Mouse (Mus musculus): Measurements from ENCODE around the gene Lrrc66. TPM values are rescaled to one million over a fixed set of nuclear protein-coding genes. Genes with fewer than 3 reads are reported as not detected.
"Not testable (repeated sequence)": the region's sequence is repeated elsewhere in the genome, so short reads cannot be mapped to it uniquely, and the experiment has no call there.

Lrrc66 gene
- polyA plus RNA-seq, 1 experiment from 2014 or later, result 14.6 TPM

- Histone ChIP-seq H3K4me3 (ENCODE audit: low read depth, low read length) (no peak overlapping the region), H3K27me3 (replicated peaks; ENCODE audit: control insufficient read depth, insufficient read depth, low read length) (no peaks in the 10 kb centered on the region), H3K4me2 (replicated peaks; ENCODE audit: low read depth) (no peak overlapping the region), H3K27ac (ENCODE audit: low read depth, low read length) (no peak overlapping the region), H3K4me1 (replicated peaks; ENCODE audit: control insufficient read depth, insufficient read depth, low read length) (no peaks in the 10 kb centered on the region), H3K9ac (ENCODE audit: low read depth, low read length) (no peak overlapping the region), H3K9me3 (ENCODE audit: control insufficient read depth) (no peaks in the 10 kb centered on the region), H3K36me3 (ENCODE audit: control insufficient read depth, insufficient read depth) (no peaks in the 10 kb centered on the region)
- 61% methylated on average over 4 of the region's 4 CpGs for WGBS
- TF ChIP-seq CTCF (IDR thresholded peaks at IDR 0.05; ENCODE audit: low read depth), result no peak
- ATAC-seq, result no peak
These were observed 45.7 kb downstream of the Lrrc66 start for GRCm38 (mm10) chr5:73586597-73586996.

GRCm38 (mm10) chr5:73585212-73586115, 46.9 kb downstream of the Lrrc66 start:
- Histone ChIP-seq H3K27me3 (replicated peaks; ENCODE audit: control insufficient read depth, insufficient read depth, low read length) (no peaks in the 10 kb centered on the region), H3K4me1 (replicated peaks; ENCODE audit: control insufficient read depth, insufficient read depth, low read length) (no peaks in the 10 kb centered on the region), H3K27ac (ENCODE audit: low read depth, low read length) (no peak overlapping the region), H3K4me3 (ENCODE audit: low read depth, low read length) (no peak overlapping the region), H3K9me3 (ENCODE audit: control insufficient read depth) (no peaks in the 10 kb centered on the region), H3K4me2 (replicated peaks; ENCODE audit: low read depth) (no peak overlapping the region), H3K36me3 (ENCODE audit: control insufficient read depth, insufficient read depth) (no peaks in the 10 kb centered on the region), H3K9ac (ENCODE audit: low read depth, low read length) (no peak overlapping the region)
- TF ChIP-seq CTCF (IDR thresholded peaks at IDR 0.05; ENCODE audit: low read depth), result no peak
- ATAC-seq, result no peak
- 47% methylated on average over 7 of the region's 7 CpGs for WGBS

GRCm38 (mm10) chr5:73584011-73584410, 48.3 kb downstream of the Lrrc66 start:
- H3K4me2 ChIP-seq (replicated peaks; ENCODE audit: low read depth); ATAC-seq; H3K27ac ChIP-seq (ENCODE audit: low read depth, low read length); H3K4me3 ChIP-seq (ENCODE audit: low read depth, low read length); H3K4me1 ChIP-seq (replicated peaks; ENCODE audit: control insufficient read depth, insufficient read depth, low read length); H3K9me3 ChIP-seq (ENCODE audit: control insufficient read depth); H3K36me3 ChIP-seq (ENCODE audit: control insufficient read depth, insufficient read depth); H3K9ac ChIP-seq (ENCODE audit: low read depth, low read length); H3K27me3 ChIP-seq (replicated peaks; ENCODE audit: control insufficient read depth, insufficient read depth, low read length): not testable (repeated sequence)
- WGBS, result 72% methylated on average over 6 of the region's 6 CpGs

GRCm38 (mm10) chr5:73578131-73578530, 54.2 kb downstream of the Lrrc66 start:
- Histone ChIP-seq H3K4me1 (replicated peaks; ENCODE audit: control insufficient read depth, insufficient read depth, low read length) (no peaks in the 10 kb centered on the region), H3K36me3 (ENCODE audit: control insufficient read depth, insufficient read depth) (no peaks in the 10 kb centered on the region), H3K9ac (ENCODE audit: low read depth, low read length) (no peak overlapping the region), H3K27ac (ENCODE audit: low read depth, low read length) (no peak overlapping the region), H3K9me3 (ENCODE audit: control insufficient read depth) (no peaks in the 10 kb centered on the region), H3K27me3 (replicated peaks; ENCODE audit: control insufficient read depth, insufficient read depth, low read length) (no peaks in the 10 kb centered on the region), H3K4me2 (replicated peaks; ENCODE audit: low read depth) (no peak overlapping the region), H3K4me3 (ENCODE audit: low read depth, low read length) (no peak overlapping the region)
- no peak for ATAC-seq
- 85% methylated on average over 3 of the region's 3 CpGs for WGBS
- no peak for TF ChIP-seq CTCF (IDR thresholded peaks at IDR 0.05; ENCODE audit: low read depth)

- 69% methylated on average over 7 of the region's 7 CpGs for WGBS
- no peak overlapping the region for H3K27ac ChIP-seq (ENCODE audit: low read depth, low read length)
- no peak for ATAC-seq
- H3K4me3 ChIP-seq (ENCODE audit: low read depth, low read length), result no peak overlapping the region
- no peaks in the 10 kb centered on the region for H3K4me1 ChIP-seq (replicated peaks; ENCODE audit: control insufficient read depth, insufficient read depth, low read length)
- no peaks in the 10 kb centered on the region for H3K36me3 ChIP-seq (ENCODE audit: control insufficient read depth, insufficient read depth)
- no peak overlapping the region for H3K9ac ChIP-seq (ENCODE audit: low read depth, low read length)
- no peak overlapping the region for H3K4me2 ChIP-seq (replicated peaks; ENCODE audit: low read depth)
- H3K27me3 ChIP-seq (replicated peaks; ENCODE audit: control insufficient read depth, insufficient read depth, low read length), result no peaks in the 10 kb centered on the region
- no peaks in the 10 kb centered on the region for H3K9me3 ChIP-seq (ENCODE audit: control insufficient read depth)
- TF ChIP-seq CTCF (IDR thresholded peaks at IDR 0.05; ENCODE audit: low read depth), result no peak
These were observed 55.6 kb downstream of the Lrrc66 start for GRCm38 (mm10) chr5:73576708-73577107.

- WGBS, result 91% methylated on average over 4 of the region's 4 CpGs
- no peaks in the 10 kb centered on the region for H3K36me3 ChIP-seq (ENCODE audit: control insufficient read depth, insufficient read depth)
- no peak overlapping the region for H3K4me3 ChIP-seq (ENCODE audit: low read depth, low read length)
- no peaks in the 10 kb centered on the region for H3K27me3 ChIP-seq (replicated peaks; ENCODE audit: control insufficient read depth, insufficient read depth, low read length)
- no peak overlapping the region for H3K27ac ChIP-seq (ENCODE audit: low read depth, low read length)
- H3K9ac ChIP-seq (ENCODE audit: low read depth, low read length), result no peak overlapping the region
- 0 out of 2 replicates have a peak, but pooled peaks cover 4% of the 10 kb centered on the region for H3K4me1 ChIP-seq (replicated peaks; ENCODE audit: control insufficient read depth, insufficient read depth, low read length)
- TF ChIP-seq CTCF (IDR thresholded peaks at IDR 0.05; ENCODE audit: low read depth), result no peak
- ATAC-seq, result no peak
- no peaks in the 10 kb centered on the region for H3K9me3 ChIP-seq (ENCODE audit: control insufficient read depth)
- no peak overlapping the region for H3K4me2 ChIP-seq (replicated peaks; ENCODE audit: low read depth)
These were observed 57.7 kb downstream of the Lrrc66 start for GRCm38 (mm10) chr5:73574616-73575015.
